Mouse (Mus musculus): ENCODE results near the gene Dyrk1a. TPM values are rescaled to one million over a fixed set of nuclear protein-coding genes. Genes with fewer than 3 reads are reported as not detected.
A peak's percentile ranks its signal among the peaks of the same experiment; 100 is the strongest.

Gene Dyrk1a
- 10 to 100 TPM; 92.3 to 97.4 TPM for total RNA-seq (2021)

DNA sequence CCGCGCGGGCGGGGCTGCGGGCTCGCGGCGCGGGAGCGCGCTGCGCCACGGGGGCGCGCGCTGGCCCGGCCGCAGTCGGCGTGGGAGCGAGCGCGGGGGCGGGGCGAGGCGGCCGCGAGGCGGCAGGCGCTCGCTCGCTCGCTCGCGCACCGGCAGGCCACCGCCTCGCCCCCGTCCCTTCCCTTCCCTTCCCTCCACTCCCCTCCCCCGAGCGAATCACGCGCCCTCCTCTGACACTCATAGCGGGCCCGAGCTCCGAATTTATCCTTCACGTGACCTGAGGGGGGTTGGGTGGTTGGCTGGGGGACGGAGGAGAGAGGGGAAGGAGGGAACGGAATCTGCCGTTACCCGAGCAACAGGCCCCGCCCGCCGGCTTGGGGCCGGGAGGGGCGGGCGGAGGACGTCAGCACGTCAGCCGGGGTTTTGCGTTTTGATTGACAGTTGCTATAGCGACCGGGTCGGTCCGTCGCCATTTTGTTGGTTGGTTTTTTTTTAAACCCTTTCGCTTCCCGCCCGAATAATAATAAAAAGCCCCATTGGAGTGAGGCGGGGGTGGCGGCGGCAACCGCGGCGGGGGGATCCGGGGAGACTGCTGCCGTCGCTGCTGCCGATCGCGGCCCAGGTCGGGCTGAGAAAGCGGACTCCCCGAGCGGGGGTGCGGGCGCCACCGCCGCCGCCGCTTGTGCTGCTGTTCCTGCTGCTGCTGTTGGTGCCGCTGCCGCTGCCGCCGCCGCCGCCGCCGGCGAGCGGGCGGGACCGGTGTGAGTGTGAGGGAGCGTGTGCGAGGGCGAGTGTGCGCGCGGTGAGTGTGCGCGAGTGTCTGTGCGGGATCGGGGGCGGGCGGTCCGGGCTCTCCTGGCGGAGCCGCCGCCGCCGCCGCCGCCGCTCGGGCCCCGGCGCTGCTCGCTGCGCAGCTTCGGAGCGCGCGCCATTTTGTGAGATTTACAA, at the start of gene Dyrk1a:
Gene Dyrk1a (plus strand): TSS at position 782 of the 948 bp plus-strand sequence.
- intact Hi-C loops (cut with DNase I) = loop anchor here (1.0 to 10.0 kb wide), 4 partner anchors 43 to 145 kb away; partner anchors contain the start of gene Vps26c

DNA sequence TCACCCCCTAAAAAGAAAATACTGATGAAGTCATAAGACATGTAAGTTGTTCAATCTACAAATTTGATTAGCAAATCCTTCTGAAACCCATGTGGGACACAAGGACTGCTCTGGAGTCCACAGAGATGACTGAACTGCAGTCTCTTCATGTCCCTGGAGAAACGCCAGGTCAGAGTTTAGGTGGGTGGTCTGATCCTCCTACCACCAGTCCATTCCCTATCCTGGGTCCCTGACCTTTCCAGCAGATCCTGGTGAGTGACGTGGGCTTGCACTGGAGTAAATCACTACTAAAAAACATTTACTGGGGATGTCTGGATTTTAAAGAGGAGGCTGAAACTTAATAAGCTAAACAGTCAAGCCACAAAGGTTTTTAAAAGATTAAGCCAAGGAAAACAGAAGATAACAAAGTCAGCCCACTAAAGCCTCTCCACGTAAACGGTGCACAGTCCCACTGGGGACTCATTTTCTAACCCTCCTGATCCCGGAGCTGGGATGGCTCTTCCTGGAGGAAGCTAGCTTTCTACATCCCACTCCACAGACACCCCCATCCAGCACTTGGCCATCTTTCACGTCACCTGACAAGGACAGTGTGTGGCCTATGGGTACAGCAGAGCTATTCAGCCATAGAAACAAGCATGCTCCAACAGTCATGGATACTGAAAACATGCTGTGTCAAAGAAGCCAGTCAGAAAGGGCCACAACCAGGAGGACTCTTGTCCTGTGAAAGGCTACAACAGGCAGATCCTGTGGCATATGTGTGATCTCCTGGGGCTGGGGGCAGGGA, 46.0 kb upstream of the Dyrk1a start:
- intact Hi-C loops (cut with DNase I) = loop anchor here (10.0 kb wide), 1 partner anchor 149 kb away; the partner anchor contains the start of genes Pigp and Ttc3
- no peak for DNase-seq (ENCODE audit: low spot score in 2 of 2)

More for the DNA sequence above, at the start of gene Dyrk1a:
- DNase-seq (ENCODE audit: low spot score in 2 of 2) = peak; percentile 97 to 98

- no peak for DNase-seq (ENCODE audit: low spot score in 2 of 2)
- intact Hi-C loops (cut with DNase I) = loop anchor here (5.0 to 10.0 kb wide), 3 partner anchors 93 to 198 kb away; partner anchors contain the start of genes Pigp and Ttc3
These were observed 45.1 kb upstream of the Dyrk1a start for GRCm38 (mm10) chr16:94524691-94525090.

DNA sequence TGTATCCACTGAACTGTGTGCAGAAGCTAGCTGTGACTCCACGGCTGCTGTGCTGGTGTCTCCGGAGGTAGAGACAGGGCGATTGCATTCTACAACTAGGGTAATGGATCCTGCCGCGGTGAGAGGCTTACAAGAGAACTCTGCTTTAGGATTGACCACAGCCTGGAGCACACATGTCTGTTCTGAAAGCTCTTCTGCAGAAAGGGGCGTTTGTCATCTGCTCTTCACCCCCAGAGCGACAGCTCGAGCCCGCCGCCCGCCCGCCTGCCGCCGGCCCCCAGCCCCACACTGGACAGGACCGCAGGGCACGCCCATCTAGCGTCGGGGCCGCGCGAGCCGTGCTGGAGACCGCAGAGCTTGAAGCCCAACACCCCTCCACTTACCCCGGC, 43.9 kb upstream of the Dyrk1a start:
- intact Hi-C loops (cut with DNase I) = loop anchor here (1.0 to 10.0 kb wide), 4 partner anchors 43 to 196 kb away; partner anchors contain the start of genes Pigp and Ttc3
- no peak for DNase-seq (ENCODE audit: low spot score in 2 of 2)

DNA sequence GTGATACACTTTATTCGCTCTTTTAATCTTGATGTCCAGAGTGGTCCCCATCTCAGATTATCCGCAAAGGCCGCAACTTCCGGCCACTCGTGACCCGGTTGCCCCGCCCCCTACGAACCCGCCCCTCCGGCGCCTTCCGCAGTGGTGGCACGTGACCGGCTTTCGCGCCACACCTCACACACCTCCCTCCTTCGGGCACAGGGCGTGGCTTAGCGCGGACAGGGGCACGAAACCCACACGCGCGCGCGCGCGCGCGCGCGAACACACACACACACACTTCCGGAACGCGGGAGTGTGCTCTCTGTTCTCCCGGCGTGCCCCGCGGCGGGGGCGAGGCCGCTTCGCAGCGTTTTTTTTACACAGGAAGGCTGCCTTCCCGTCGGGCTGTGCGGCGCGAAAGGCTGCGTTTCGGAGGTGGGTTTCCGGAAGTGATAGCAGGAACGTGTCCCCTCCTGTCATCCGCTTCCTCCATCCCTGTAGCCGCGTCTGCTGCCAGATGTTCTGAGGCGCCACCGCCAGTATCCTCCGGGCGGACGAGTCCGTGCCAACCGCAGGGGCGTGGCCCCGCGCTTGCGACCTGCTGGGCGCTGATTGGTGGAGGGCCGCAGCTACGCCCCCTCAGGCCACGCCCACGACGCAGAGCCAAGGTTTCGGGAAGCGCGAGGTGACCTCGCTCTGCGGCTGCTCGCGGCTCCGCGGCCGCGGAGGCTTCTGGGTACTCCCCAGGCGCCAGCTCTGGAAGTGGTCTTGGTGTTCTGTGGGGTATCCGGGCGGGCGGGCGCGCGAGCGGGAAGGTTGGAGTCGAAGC, 43.3 kb upstream of the Dyrk1a start, which contains the start of gene Vps26c:
Gene Vps26c (minus strand): TSS at position 487 of the 808 bp plus-strand sequence.
- peak; percentile 97 for DNase-seq (ENCODE audit: low spot score in 2 of 2)
- intact Hi-C loops (cut with DNase I) = loop anchor here (1.0 to 10.0 kb wide), 4 partner anchors 43 to 196 kb away; partner anchors contain the start of genes Pigp and Ttc3

DNA sequence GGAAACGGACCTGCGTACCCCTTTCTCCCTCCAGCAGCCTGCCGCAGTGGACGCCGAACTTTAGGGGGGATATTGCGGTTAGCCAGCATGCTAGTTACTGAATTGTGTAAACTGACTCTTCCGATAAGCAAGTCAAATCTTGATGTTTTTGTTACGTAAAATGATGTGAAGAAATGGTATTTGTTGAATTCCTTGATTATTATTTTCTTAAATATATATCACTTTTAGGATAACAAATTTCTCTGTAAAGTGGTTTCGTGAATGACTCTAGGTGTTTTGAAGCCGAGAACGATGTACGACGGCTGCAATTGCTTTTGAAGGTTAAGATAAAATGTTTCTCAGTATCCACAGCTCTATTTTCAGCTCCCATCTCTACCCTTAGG, 42.7 kb upstream of the Dyrk1a start:
- intact Hi-C loops (cut with DNase I) = loop anchor here (5.0 to 10.0 kb wide), 3 partner anchors 90 to 195 kb away; partner anchors contain the start of genes Pigp and Ttc3
- DNase-seq (ENCODE audit: low spot score in 2 of 2) = no peak

DNA sequence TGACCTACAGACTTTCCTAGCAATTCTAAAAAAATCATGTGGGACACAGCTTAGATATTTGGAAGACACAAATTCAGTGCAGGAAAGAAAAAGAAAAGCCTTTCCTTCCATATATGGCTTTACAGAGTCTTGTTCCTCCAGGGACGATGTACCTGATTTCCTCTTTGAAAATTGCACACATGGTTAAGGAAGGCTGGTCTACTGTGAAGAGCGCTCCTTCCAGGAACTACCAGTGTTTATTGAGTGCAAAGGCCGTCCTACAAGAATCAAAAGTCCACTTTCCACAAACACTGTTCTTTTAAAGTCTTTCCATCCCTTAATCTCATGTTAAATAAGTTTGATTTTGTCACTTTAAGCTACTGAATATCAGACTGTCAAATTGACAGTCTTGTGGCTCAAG, 42.3 kb upstream of the Dyrk1a start:
- no peak for DNase-seq (ENCODE audit: low spot score in 2 of 2)
- intact Hi-C loops (cut with DNase I) = loop anchor here (5.0 to 10.0 kb wide), 3 partner anchors 90 to 195 kb away; partner anchors contain the start of genes Pigp and Ttc3

- intact Hi-C loops (cut with DNase I) = no loop called here
- DNase-seq (ENCODE audit: low spot score in 2 of 2) = no peak
These were observed 38.5 kb upstream of the Dyrk1a start for GRCm38 (mm10) chr16:94531268-94531667.

DNA sequence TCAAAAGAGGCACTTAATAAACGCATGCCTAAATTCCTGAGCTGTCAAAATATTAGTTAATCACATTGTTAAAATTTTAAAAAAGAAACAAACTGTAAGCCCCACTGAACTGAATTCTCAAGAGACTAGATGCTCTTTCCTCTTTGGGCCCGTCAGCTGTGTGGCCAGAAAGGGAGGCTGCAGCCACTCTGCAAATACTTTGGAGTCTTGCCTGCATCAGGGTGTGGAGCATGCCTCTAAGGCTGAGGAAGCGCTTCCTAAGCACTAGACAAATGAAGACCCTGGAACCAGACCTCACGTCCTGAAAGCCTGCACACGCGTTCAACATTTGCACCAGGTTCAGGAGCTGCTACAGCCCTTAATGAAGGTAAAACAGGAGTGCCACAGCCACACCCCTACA, 36.1 kb upstream of the Dyrk1a start:
- intact Hi-C loops (cut with DNase I) = no loop called here
- no peak for DNase-seq (ENCODE audit: low spot score in 2 of 2)

GRCm38 (mm10) chr16:94535716-94536115, 34.1 kb upstream of the Dyrk1a start:
- DNase-seq (ENCODE audit: low spot score in 2 of 2) = no peak
- intact Hi-C loops (cut with DNase I) = no loop called here

GRCm38 (mm10) chr16:94536417-94537158, 33.2 kb upstream of the Dyrk1a start:
- no peak for DNase-seq (ENCODE audit: low spot score in 2 of 2)
- intact Hi-C loops (cut with DNase I) = no loop called here

DNA sequence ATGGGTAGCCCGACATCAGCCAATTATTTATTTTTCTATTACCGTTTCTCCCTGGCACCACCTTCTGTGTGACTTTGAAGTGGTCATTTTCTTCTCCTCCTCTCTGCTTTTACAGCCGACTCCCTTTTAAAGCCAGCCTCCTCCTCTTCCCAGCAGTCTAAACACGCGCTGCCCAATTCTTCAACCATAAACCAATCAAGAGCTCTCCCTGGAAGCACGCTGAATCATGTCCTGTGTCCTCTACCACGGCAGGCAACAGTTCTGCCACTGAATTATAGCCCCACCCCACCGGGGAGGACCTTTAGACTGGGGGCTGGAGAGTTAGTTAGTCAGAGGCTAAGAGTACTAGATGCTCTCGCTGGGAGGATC, 32.7 kb upstream of the Dyrk1a start:
- DNase-seq (ENCODE audit: low spot score in 2 of 2) = no peak
- intact Hi-C loops (cut with DNase I) = no loop called here

DNA sequence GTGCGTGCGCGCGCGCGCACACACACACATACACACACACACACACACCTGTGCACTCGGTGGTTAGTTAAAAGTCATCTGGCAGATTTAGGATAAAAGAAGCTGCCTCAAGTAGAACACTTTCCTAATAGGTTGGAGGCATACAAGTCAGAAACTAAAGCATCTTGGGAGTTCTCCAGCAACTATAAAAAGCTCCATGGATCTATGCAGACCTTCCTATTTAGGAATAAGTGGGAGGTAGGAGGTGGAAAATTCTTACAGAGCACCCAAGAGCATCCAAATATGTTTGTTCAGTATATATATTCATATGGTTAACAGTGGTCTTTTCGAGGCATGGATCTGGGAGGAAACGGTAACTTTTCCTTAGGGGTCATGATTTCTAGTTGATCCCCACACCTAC, 29.7 kb upstream of the Dyrk1a start:
- no peak for DNase-seq (ENCODE audit: low spot score in 2 of 2)
- intact Hi-C loops (cut with DNase I) = no loop called here

- no peak for DNase-seq (ENCODE audit: low spot score in 2 of 2)
- intact Hi-C loops (cut with DNase I) = no loop called here
These were observed 26.9 kb upstream of the Dyrk1a start for GRCm38 (mm10) chr16:94542898-94543297.

DNA sequence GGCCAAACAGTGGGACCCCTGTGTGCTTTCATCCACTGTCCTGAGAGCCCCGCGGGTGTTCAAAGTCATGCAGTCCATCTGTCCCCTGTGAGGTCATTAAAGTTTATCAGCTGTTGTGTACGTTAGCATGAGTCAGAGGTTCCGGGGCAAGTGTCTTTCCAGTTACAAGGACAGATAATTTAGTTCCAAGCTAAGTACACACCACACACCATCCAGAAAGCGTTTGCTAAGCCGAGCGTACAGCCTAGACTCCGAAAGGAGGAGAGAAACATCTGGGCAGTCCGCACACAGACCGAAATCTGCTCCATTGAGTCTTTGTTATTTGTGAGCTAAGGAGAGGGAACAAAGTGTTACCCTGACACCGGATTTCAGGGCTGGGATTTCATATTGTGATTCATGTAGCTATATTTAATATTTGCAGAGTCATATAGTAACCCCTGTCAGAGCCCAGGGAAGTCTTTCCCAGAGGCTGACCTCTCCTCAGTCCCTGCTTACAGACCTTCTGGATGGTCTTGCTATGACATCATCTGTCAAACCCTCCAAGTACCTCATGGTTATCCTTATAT, 25.2 kb upstream of the Dyrk1a start:
- intact Hi-C loops (cut with DNase I) = no loop called here
- DNase-seq (ENCODE audit: low spot score in 2 of 2) = no peak

GRCm38 (mm10) chr16:94545781-94546562, 23.8 kb upstream of the Dyrk1a start:
- intact Hi-C loops (cut with DNase I) = no loop called here
- no peak for DNase-seq (ENCODE audit: low spot score in 2 of 2)

DNA sequence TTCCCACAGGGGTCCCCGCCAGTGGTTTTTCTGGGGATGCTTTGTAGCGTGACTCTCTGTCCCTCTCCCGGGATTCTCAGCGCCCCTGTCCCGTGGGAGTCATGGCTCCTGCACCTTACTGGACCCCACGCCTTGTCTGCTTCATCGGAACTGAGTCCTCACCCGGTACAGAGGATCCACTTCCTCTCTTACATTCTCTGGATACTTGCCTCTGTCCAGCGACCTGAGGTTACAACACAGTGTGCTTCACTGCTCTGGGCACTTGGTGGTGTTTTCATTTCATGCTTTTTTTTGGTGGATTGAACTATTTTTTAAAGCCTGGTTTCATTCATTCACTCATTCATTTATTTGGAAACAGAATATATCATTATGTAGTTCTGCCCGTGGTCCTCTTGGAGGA, 20.0 kb upstream of the Dyrk1a start:
- no peak for DNase-seq (ENCODE audit: low spot score in 2 of 2)
- intact Hi-C loops (cut with DNase I) = no loop called here
